ENCODE assay signal across 47 mouse cellular contexts in the genomic region with DNA sequence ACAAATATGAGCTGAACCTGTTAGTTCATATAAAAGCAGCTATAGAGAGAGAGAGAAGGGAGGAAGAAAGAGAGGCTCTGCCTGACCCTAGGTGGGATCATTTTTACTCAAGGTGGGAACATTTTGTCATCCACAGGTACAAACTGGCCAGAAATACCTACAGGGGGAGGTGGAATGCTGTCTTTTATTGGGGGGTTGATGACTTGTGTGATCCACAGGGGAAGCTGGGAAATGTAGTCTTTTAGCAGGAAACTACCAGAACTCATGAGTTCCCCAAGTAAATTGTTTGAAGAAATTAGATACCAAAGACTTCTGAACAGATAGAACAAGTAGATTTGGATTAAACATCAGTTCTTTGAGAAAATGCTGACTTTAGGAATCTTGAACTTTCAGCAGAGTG. TPM values are rescaled to one million over a fixed set of nuclear protein-coding genes. Genes with fewer than 3 reads are reported as not detected.
"Had no signal": no experiment of that assay in that cellular context is flagged by ENCODE, and none has a peak within 500 bp of the region (broad histone marks: within the 10 kb centered on the region; RNA-seq: fewer than 3 reads in every experiment).

No protein-coding gene starts in this region.

- H3K27me3 ChIP-seq: limb, embryonic 12.5 days; limb, embryonic 13.5 days; limb, embryonic 15.5 days; liver, embryonic 12.5 days; liver, embryonic 13.5 days; liver, embryonic 15.5 days; lung, embryonic 15.5 days; midbrain, embryonic 12.5 days; midbrain, embryonic 13.5 days; midbrain, embryonic 15.5 days; neural tube, embryonic 12.5 days had no signal

- H3K4me1 ChIP-seq: limb, embryonic 10.5 days; limb, embryonic 12.5 days; limb, embryonic 13.5 days; limb, embryonic 15.5 days; lung, embryonic 15.5 days; midbrain, embryonic 10.5 days; midbrain, embryonic 12.5 days; midbrain, embryonic 13.5 days; midbrain, embryonic 15.5 days; neural tube, embryonic 12.5 days had no signal

- H3K36me3 ChIP-seq: limb, embryonic 10.5 days; limb, embryonic 12.5 days; limb, embryonic 13.5 days; limb, embryonic 15.5 days; liver, embryonic 12.5 days; liver, embryonic 13.5 days; liver, embryonic 15.5 days; lung, embryonic 15.5 days; midbrain, embryonic 10.5 days; midbrain, embryonic 12.5 days; midbrain, embryonic 13.5 days; midbrain, embryonic 15.5 days; neural tube, embryonic 12.5 days had no signal

- DNase-seq: left cerebral cortex, postnatal 4 days; liver; liver, embryonic 13.5 days; liver, postnatal 0 days; lung, adult 18-20 months; lung, adult 2 months; lung, embryonic 14.5 days; lung, postnatal 10 days; lung, postnatal 14 days; lung, postnatal 36 days; lung, postnatal 4 days; midbrain, embryonic 14.5 days had no signal

- H3K4me3 ChIP-seq: limb, embryonic 10.5 days; limb, embryonic 12.5 days; limb, embryonic 13.5 days; limb, embryonic 15.5 days; liver, embryonic 12.5 days; liver, embryonic 13.5 days; liver, embryonic 15.5 days; lung, embryonic 15.5 days; megakaryocyte, embryonic 14.5 days; midbrain, embryonic 10.5 days; midbrain, embryonic 12.5 days; midbrain, embryonic 13.5 days; midbrain, embryonic 15.5 days; myocyte; neural tube, embryonic 12.5 days had no signal

- H3K9me3 ChIP-seq: limb, embryonic 10.5 days; limb, embryonic 12.5 days; limb, embryonic 13.5 days; limb, embryonic 15.5 days; liver, embryonic 12.5 days; liver, embryonic 13.5 days; liver, embryonic 15.5 days; lung, embryonic 15.5 days; megakaryocyte, embryonic 14.5 days; midbrain, embryonic 10.5 days; midbrain, embryonic 12.5 days; midbrain, embryonic 13.5 days; midbrain, embryonic 15.5 days; neural tube, embryonic 12.5 days had no signal

- H3K9ac ChIP-seq: limb, embryonic 12.5 days; limb, embryonic 13.5 days; limb, embryonic 15.5 days; liver, embryonic 12.5 days; liver, embryonic 13.5 days; liver, embryonic 14.5 days; liver, embryonic 15.5 days; liver, postnatal 0 days; lung, embryonic 14.5 days; lung, embryonic 15.5 days; midbrain, embryonic 12.5 days; midbrain, embryonic 13.5 days; midbrain, embryonic 15.5 days; neural tube, embryonic 12.5 days had no signal

- H3K27ac ChIP-seq: limb, embryonic 10.5 days; limb, embryonic 12.5 days; limb, embryonic 13.5 days; limb, embryonic 15.5 days; liver, embryonic 12.5 days; liver, embryonic 13.5 days; liver, embryonic 14.5 days; liver, embryonic 15.5 days; lung, embryonic 15.5 days; macrophage; midbrain, embryonic 10.5 days; midbrain, embryonic 12.5 days; midbrain, embryonic 13.5 days; midbrain, embryonic 15.5 days; neural tube, embryonic 12.5 days had no signal

RNA-seq across cellular contexts. Expression of a gene that starts 7.1 kb away (rescaled TPM):
- total RNA-seq: left cerebral cortex, postnatal 10 days; left cerebral cortex, postnatal 14 days; left cerebral cortex, postnatal 25 days; left cerebral cortex, postnatal 36 days; left cerebral cortex, postnatal 4 days; liver, adult 2 months; megakaryocyte progenitor cell, adult 5-6 weeks; megakaryocyte, adult 5-6 weeks; megakaryocyte-erythroid progenitor cell, adult 5-6 weeks; monocyte, adult 5-6 weeks had no signal
- polyA plus RNA-seq: limb, embryonic 10.5 days; limb, embryonic 11.5 days; limb, embryonic 12.5 days; limb, embryonic 13.5 days; limb, embryonic 14.5 days; limb, embryonic 15.5 days; liver, adult 2 months; liver, embryonic 11.5 days; liver, embryonic 12.5 days; liver, embryonic 13.5 days; liver, embryonic 14.5 days; liver, embryonic 15.5 days; liver, embryonic 16.5 days; liver, postnatal 0 days; lung, adult 2 months; lung, embryonic 14.5 days; lung, embryonic 15.5 days; lung, embryonic 16.5 days; lung, postnatal 0 days; macrophage; midbrain, embryonic 10.5 days; midbrain, embryonic 11.5 days; midbrain, embryonic 12.5 days; midbrain, embryonic 13.5 days; midbrain, embryonic 14.5 days; midbrain, embryonic 15.5 days; myocyte; neural tube, embryonic 11.5 days; neural tube, embryonic 12.5 days had no signal

RNA-seq across cellular contexts. Expression of a gene that starts 13.8 kb away (rescaled TPM):
- total RNA-seq: left cerebral cortex, postnatal 10 days; left cerebral cortex, postnatal 25 days; left cerebral cortex, postnatal 36 days; left cerebral cortex, postnatal 4 days; liver, adult 2 months; megakaryocyte progenitor cell, adult 5-6 weeks; megakaryocyte, adult 5-6 weeks; megakaryocyte-erythroid progenitor cell, adult 5-6 weeks; midbrain, postnatal 0 days; monocyte, adult 5-6 weeks had no signal
- polyA plus RNA-seq: limb, embryonic 10.5 days; limb, embryonic 11.5 days; limb, embryonic 12.5 days; limb, embryonic 13.5 days; limb, embryonic 14.5 days; limb, embryonic 15.5 days; liver, adult 2 months; liver, embryonic 11.5 days; liver, embryonic 12.5 days; liver, embryonic 13.5 days; liver, embryonic 14.5 days; liver, embryonic 15.5 days; liver, embryonic 16.5 days; liver, postnatal 0 days; lung, adult 2 months; lung, embryonic 14.5 days; lung, embryonic 15.5 days; lung, embryonic 16.5 days; lung, postnatal 0 days; macrophage; midbrain, embryonic 10.5 days; midbrain, embryonic 11.5 days; midbrain, embryonic 12.5 days; midbrain, embryonic 13.5 days; midbrain, embryonic 14.5 days; midbrain, embryonic 15.5 days; midbrain, embryonic 16.5 days; midbrain, postnatal 0 days; myocyte; neural tube, embryonic 11.5 days; neural tube, embryonic 12.5 days had no signal

RNA-seq across cellular contexts. Expression of a gene that starts 24.5 kb away (rescaled TPM):
- total RNA-seq: left cerebral cortex, postnatal 10 days; left cerebral cortex, postnatal 14 days; left cerebral cortex, postnatal 25 days; left cerebral cortex, postnatal 36 days; left cerebral cortex, postnatal 4 days; liver, adult 2 months; megakaryocyte progenitor cell, adult 5-6 weeks; megakaryocyte, adult 5-6 weeks; megakaryocyte-erythroid progenitor cell, adult 5-6 weeks; midbrain, postnatal 0 days; monocyte, adult 5-6 weeks had no signal
- polyA plus RNA-seq: limb, embryonic 10.5 days; limb, embryonic 11.5 days; limb, embryonic 12.5 days; limb, embryonic 13.5 days; limb, embryonic 14.5 days; limb, embryonic 15.5 days; liver, adult 2 months; liver, embryonic 11.5 days; liver, embryonic 12.5 days; liver, embryonic 13.5 days; liver, embryonic 14.5 days; liver, embryonic 15.5 days; liver, embryonic 16.5 days; liver, postnatal 0 days; lung, adult 2 months; lung, embryonic 14.5 days; lung, embryonic 15.5 days; lung, embryonic 16.5 days; lung, postnatal 0 days; macrophage; midbrain, embryonic 10.5 days; midbrain, embryonic 11.5 days; midbrain, embryonic 12.5 days; midbrain, embryonic 13.5 days; midbrain, embryonic 14.5 days; midbrain, embryonic 15.5 days; midbrain, embryonic 16.5 days; midbrain, postnatal 0 days; myocyte; neural tube, embryonic 11.5 days; neural tube, embryonic 12.5 days had no signal

RNA-seq across cellular contexts. Expression of a gene that starts 28.2 kb away (rescaled TPM):
- total RNA-seq: left cerebral cortex, postnatal 10 days; left cerebral cortex, postnatal 14 days; left cerebral cortex, postnatal 25 days; left cerebral cortex, postnatal 36 days; left cerebral cortex, postnatal 4 days; liver, adult 2 months; megakaryocyte progenitor cell, adult 5-6 weeks; megakaryocyte, adult 5-6 weeks; megakaryocyte-erythroid progenitor cell, adult 5-6 weeks; monocyte, adult 5-6 weeks had no signal
- polyA plus RNA-seq: limb, embryonic 10.5 days; limb, embryonic 11.5 days; limb, embryonic 12.5 days; limb, embryonic 13.5 days; limb, embryonic 14.5 days; limb, embryonic 15.5 days; liver, adult 2 months; liver, embryonic 11.5 days; liver, embryonic 12.5 days; liver, embryonic 13.5 days; liver, embryonic 14.5 days; liver, embryonic 15.5 days; liver, embryonic 16.5 days; liver, postnatal 0 days; lung, adult 2 months; lung, embryonic 14.5 days; lung, embryonic 15.5 days; lung, embryonic 16.5 days; lung, postnatal 0 days; macrophage; midbrain, embryonic 10.5 days; midbrain, embryonic 11.5 days; midbrain, embryonic 12.5 days; midbrain, embryonic 13.5 days; midbrain, embryonic 14.5 days; midbrain, embryonic 15.5 days; midbrain, embryonic 16.5 days; midbrain, postnatal 0 days; myocyte; neural tube, embryonic 11.5 days; neural tube, embryonic 12.5 days had no signal

RNA-seq across cellular contexts. Expression of a gene that starts 31.7 kb away (rescaled TPM):
- total RNA-seq: left cerebral cortex, postnatal 10 days; left cerebral cortex, postnatal 14 days; left cerebral cortex, postnatal 25 days; left cerebral cortex, postnatal 36 days; left cerebral cortex, postnatal 4 days; liver, adult 2 months; megakaryocyte progenitor cell, adult 5-6 weeks; megakaryocyte, adult 5-6 weeks; megakaryocyte-erythroid progenitor cell, adult 5-6 weeks; midbrain, postnatal 0 days; monocyte, adult 5-6 weeks had no signal
- polyA plus RNA-seq: limb, embryonic 10.5 days; limb, embryonic 11.5 days; limb, embryonic 12.5 days; limb, embryonic 13.5 days; limb, embryonic 15.5 days; liver, adult 2 months; liver, embryonic 11.5 days; liver, embryonic 12.5 days; liver, embryonic 13.5 days; liver, embryonic 14.5 days; liver, embryonic 15.5 days; liver, embryonic 16.5 days; liver, postnatal 0 days; lung, embryonic 14.5 days; lung, embryonic 15.5 days; lung, embryonic 16.5 days; lung, postnatal 0 days; macrophage; midbrain, embryonic 10.5 days; midbrain, embryonic 11.5 days; midbrain, embryonic 12.5 days; midbrain, embryonic 13.5 days; midbrain, embryonic 14.5 days; midbrain, embryonic 15.5 days; midbrain, embryonic 16.5 days; midbrain, postnatal 0 days; myocyte; neural tube, embryonic 11.5 days; neural tube, embryonic 12.5 days had no signal
